Mouse (Mus musculus) forelimb bud, embryonic 11.5 days (tissue): ENCODE results near the gene Slc2a3.

Source experiments
- DNase-seq: peaks from one replicate; pipeline ENCODE4 v3.0.0-alpha.2; 2012; ENCODE audit warnings: low read depth, low spot score

Slc2a3 gene

GRCm38 (mm10) chr6:122801301-122801800, at the start of gene Slc2a3:
Slc2a3 (minus strand) TSS chr6:122801640.
- peak; percentile 58 for DNase-seq

- no peak for DNase-seq
Observed at GRCm38 (mm10) chr6:122843759-122844158, 42.3 kb upstream of the Slc2a3 start.

GRCm38 (mm10) chr6:122837539-122837938, 36.1 kb upstream of the Slc2a3 start:
- DNase-seq: no peak

- DNase-seq: no peak
Observed at GRCm38 (mm10) chr6:122836974-122837373, 35.5 kb upstream of the Slc2a3 start.

- DNase-seq: no peak
Observed at GRCm38 (mm10) chr6:122834365-122834764, 32.9 kb upstream of the Slc2a3 start.

GRCm38 (mm10) chr6:122832880-122833279, 31.4 kb upstream of the Slc2a3 start:
- DNase-seq: no peak

GRCm38 (mm10) chr6:122828086-122828485, 26.6 kb upstream of the Slc2a3 start:
- DNase-seq: no peak

GRCm38 (mm10) chr6:122825923-122826742, 24.7 kb upstream of the Slc2a3 start:
- DNase-seq: peak; percentile 35

GRCm38 (mm10) chr6:122825166-122825565, 23.7 kb upstream of the Slc2a3 start:
- no peak for DNase-seq

- DNase-seq: no peak
Observed at GRCm38 (mm10) chr6:122824086-122824485, 22.6 kb upstream of the Slc2a3 start.

- no peak for DNase-seq
Observed at GRCm38 (mm10) chr6:122821822-122822221, 20.4 kb upstream of the Slc2a3 start.

- no peak for DNase-seq
Observed at GRCm38 (mm10) chr6:122820799-122821650, 19.6 kb upstream of the Slc2a3 start.

GRCm38 (mm10) chr6:122820071-122820798, 18.8 kb upstream of the Slc2a3 start:
- DNase-seq: peak; percentile 18

- DNase-seq: peak; percentile 41
Observed at GRCm38 (mm10) chr6:122819306-122820070, 18.0 kb upstream of the Slc2a3 start, which contains the start of gene Foxj2. Foxj2 (plus strand) TSS chr6:122819914.

GRCm38 (mm10) chr6:122813640-122814039, 12.2 kb upstream of the Slc2a3 start:
- no peak for DNase-seq

- DNase-seq: no peak
Observed at GRCm38 (mm10) chr6:122812716-122813115, 11.3 kb upstream of the Slc2a3 start.

- peak; percentile 68 for DNase-seq
Observed at GRCm38 (mm10) chr6:122811771-122812600, 10.5 kb upstream of the Slc2a3 start.

- peak; percentile 84 for DNase-seq
Observed at GRCm38 (mm10) chr6:122811280-122811652, 9.8 kb upstream of the Slc2a3 start.

- peak; percentile 99 for DNase-seq
Observed at GRCm38 (mm10) chr6:122810615-122811279, 9.3 kb upstream of the Slc2a3 start.
